Mouse (Mus musculus) central nervous system, embryonic 14 days (tissue): ENCODE data around the gene 5430427O19Rik. TPM values are rescaled to one million over a fixed set of nuclear protein-coding genes. Genes with fewer than 3 reads are reported as not detected.

ENCODE experiments used
- polyA plus RNA-seq: library from polyadenylated mRNA; depleted of rRNA; stranded (reverse); fragments of >200 nt; gene quantifications from 2 replicates; pipeline ENCODE4 v1.2.3, GENCODE M21; 2012; rRNA removed

5430427O19Rik gene
- polyA plus RNA-seq: 0.04 and 0.06 TPM in 2 replicates

GRCm38 (mm10) chrX:85869914-85870483 lies at the start of gene 5430427O19Rik:
5430427O19Rik (plus strand) TSS chrX:85870354.

Other genes starting within 250 kb of the 5430427O19Rik start
- gene Gk, start 93.5 kb upstream of the 5430427O19Rik start, polyA plus RNA-seq: 6.0 and 6.3 TPM in 2 replicates
- not detected in 2 replicates for gene Samt3, start 173.8 kb downstream of the 5430427O19Rik start, polyA plus RNA-seq